Mouse (Mus musculus) thymus, postnatal 10 days (tissue): ENCODE results near the gene Phactr1.

Source experiments
- DNase-seq, 2 experiments: peaks; one replicate each; pipeline ENCODE4 v3.0.0; 2021; ENCODE audit warnings: low spot score in 2 of 2

Phactr1 gene

GRCm38 (mm10) chr13:43122306-43123070 lies 442.1 kb downstream of the Phactr1 start:
- DNase-seq, result no peak

GRCm38 (mm10) chr13:43123895-43124682 lies 443.7 kb downstream of the Phactr1 start:
- no peak for DNase-seq

GRCm38 (mm10) chr13:43124683-43125074 lies 444.3 kb downstream of the Phactr1 start:
- no peak for DNase-seq

GRCm38 (mm10) chr13:43130161-43130560 lies 449.7 kb downstream of the Phactr1 start:
- DNase-seq, result no peak

- DNase-seq, result no peak
Measured at GRCm38 (mm10) chr13:43131741-43132191, 451.3 kb downstream of the Phactr1 start.

- no peak for DNase-seq
Measured at GRCm38 (mm10) chr13:43132859-43133258, 452.4 kb downstream of the Phactr1 start.

GRCm38 (mm10) chr13:43133400-43133799 lies 453.0 kb downstream of the Phactr1 start:
- no peak for DNase-seq

- DNase-seq, result no peak
Measured at GRCm38 (mm10) chr13:43134468-43134867, 454.0 kb downstream of the Phactr1 start.

GRCm38 (mm10) chr13:43144720-43145418 lies 464.4 kb downstream of the Phactr1 start:
- no peak for DNase-seq

GRCm38 (mm10) chr13:43146515-43147258 lies 466.3 kb downstream of the Phactr1 start:
- DNase-seq, result no peak

GRCm38 (mm10) chr13:43148692-43149091 lies 468.3 kb downstream of the Phactr1 start:
- DNase-seq, result no peak

- no peak for DNase-seq
Measured at GRCm38 (mm10) chr13:43149661-43150060, 469.2 kb downstream of the Phactr1 start.

GRCm38 (mm10) chr13:43152005-43152520 lies 471.6 kb downstream of the Phactr1 start:
- no peak for DNase-seq

- no peak for DNase-seq
Measured at GRCm38 (mm10) chr13:43157370-43157769, 476.9 kb downstream of the Phactr1 start.

GRCm38 (mm10) chr13:43158281-43158680 lies 477.9 kb downstream of the Phactr1 start:
- DNase-seq, result no peak

- no peak for DNase-seq
Measured at GRCm38 (mm10) chr13:43159429-43159828, 479.0 kb downstream of the Phactr1 start.

- DNase-seq, result no peak
Measured at GRCm38 (mm10) chr13:43167721-43168120, 487.3 kb downstream of the Phactr1 start.

GRCm38 (mm10) chr13:43171020-43171710 lies 490.7 kb downstream of the Phactr1 start, which contains the start of gene Tbc1d7:
Tbc1d7 (minus strand) TSS chr13:43171501.
- DNase-seq, result peak; percentile 99 to 100

GRCm38 (mm10) chr13:43172036-43172713 lies 491.8 kb downstream of the Phactr1 start:
- DNase-seq, result no peak

- peak; percentile 61 to 83 for DNase-seq
Measured at GRCm38 (mm10) chr13:43173262-43173661, 492.8 kb downstream of the Phactr1 start.
